Mouse (Mus musculus): ENCODE results near the gene 2310057M21Rik. TPM values are rescaled to one million over a fixed set of nuclear protein-coding genes. Genes with fewer than 3 reads are reported as not detected.

2310057M21Rik gene
- polyA plus RNA-seq, 1 experiment from 2014 or later: 21.9 TPM

GRCm38 (mm10) chr7:131371880-131372651, 9.5 kb upstream of the 2310057M21Rik start:
- H3K27ac ChIP-seq (replicated peaks; ENCODE audit: low read depth, low read length): no peak overlapping the region
- H3K4me3 ChIP-seq (ENCODE audit: low read depth, low read length): peak overlapping the region; percentile 83
- H3K27me3 ChIP-seq (replicated peaks; ENCODE audit: control insufficient read depth, insufficient read depth, low read length): no peaks in the 10 kb centered on the region
- 74% methylated on average over 9 of the region's 9 CpGs for WGBS
- H3K4me1 ChIP-seq (ENCODE audit: control insufficient read depth, insufficient read depth, low read length): peaks cover 9% of the 10 kb centered on the region
- ATAC-seq (ENCODE audit: low read depth) (no peak), DNase-seq (ENCODE audit: low spot score) (peak; percentile 12)
- peak overlapping the region; percentile 69 for H3K4me2 ChIP-seq (ENCODE audit: low read depth, low read length)
- peak overlapping the region; percentile 92 for H3K9ac ChIP-seq (ENCODE audit: low read depth, low read length)
- no peaks in the 10 kb centered on the region for H3K9me3 ChIP-seq (ENCODE audit: control insufficient read depth, low read length)
- peaks cover 7% of the 10 kb centered on the region; the same call in 1 of the 2 replicates for H3K36me3 ChIP-seq (ENCODE audit: control insufficient read depth, insufficient read depth, low read length)

DNA sequence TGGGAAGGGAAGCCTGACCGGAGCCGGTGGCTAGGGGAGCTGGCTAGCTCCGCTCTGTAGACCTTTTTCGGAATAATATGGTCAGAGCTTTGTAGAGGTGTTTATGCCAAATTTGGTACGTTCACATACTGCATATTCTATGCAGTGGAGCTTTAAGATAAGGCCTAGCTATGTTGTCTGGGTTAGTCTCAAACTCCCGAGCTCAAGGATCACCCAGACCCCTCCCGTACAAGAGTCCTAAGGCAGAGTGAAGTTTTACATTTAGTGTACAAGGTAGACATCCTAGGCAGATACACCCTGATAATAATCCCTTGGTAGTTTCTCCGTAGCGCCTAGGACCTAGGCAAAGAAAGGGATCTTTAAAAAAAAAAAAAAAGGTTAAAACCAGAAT, 8.9 kb upstream of the 2310057M21Rik start:
- DNase-seq (ENCODE audit: low spot score) (no peak), ATAC-seq (ENCODE audit: low read depth) (no peak)
- Histone ChIP-seq H3K27me3 (replicated peaks; ENCODE audit: control insufficient read depth, insufficient read depth, low read length) (no peaks in the 10 kb centered on the region), H3K4me1 (ENCODE audit: control insufficient read depth, insufficient read depth, low read length) (peaks cover 9% of the 10 kb centered on the region), H3K9ac (ENCODE audit: low read depth, low read length) (peak overlapping the region; percentile 92), H3K4me3 (ENCODE audit: low read depth, low read length) (peak overlapping the region; percentile 83), H3K9me3 (ENCODE audit: control insufficient read depth, low read length) (no peaks in the 10 kb centered on the region), H3K4me2 (ENCODE audit: low read depth, low read length) (peak overlapping the region; percentile 69), H3K36me3 (ENCODE audit: control insufficient read depth, insufficient read depth, low read length) (peaks cover 7% of the 10 kb centered on the region; the same call in 1 of the 2 replicates), H3K27ac (replicated peaks; ENCODE audit: low read depth, low read length) (peak overlapping the region; percentile 92)
- 6% methylated on average over 9 of the region's 9 CpGs for WGBS

DNA sequence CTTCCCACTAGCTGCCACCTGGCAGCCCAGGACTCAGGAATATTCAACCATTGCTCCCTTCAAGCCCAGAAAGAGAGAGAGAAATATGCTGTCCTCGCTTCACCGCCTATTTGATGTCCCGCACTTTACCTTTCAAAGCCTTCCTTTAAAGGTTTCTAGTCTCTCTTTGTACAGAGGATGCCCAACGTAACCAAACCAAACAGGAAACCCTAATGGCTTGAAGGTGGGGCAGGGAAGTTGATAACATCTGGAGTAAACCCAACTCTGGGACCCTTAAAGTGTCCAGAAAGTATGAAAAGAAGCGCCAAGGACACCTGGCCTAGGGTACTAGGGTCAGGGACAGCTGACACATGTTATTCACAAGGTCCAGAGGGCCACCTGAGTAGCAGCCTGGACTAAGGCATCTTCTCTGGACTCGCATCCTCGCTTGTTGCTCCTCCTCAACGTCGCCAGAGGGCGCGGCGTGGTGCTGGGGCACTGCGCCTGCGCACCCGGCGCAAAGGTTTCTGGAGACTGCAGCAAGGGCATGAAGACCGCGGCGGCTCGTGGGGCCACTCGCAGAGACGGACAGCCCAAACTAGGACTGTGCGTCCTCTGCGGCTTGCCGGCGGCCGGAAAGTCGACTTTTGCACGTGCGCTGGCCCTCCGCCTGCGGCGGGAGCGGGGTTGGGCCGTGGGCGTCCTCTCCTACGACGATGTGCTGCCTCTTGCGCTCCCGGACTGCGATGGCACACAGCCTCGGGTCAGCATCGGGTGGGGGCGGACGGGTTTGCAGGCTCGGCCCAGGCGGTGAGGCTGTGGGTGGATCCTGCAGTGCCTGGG, 8.3 kb upstream of the 2310057M21Rik start, which contains the start of gene Pstk:
Gene Pstk (plus strand): TSS at position 494 of the 822 bp plus-strand sequence.
- Histone ChIP-seq H3K4me1 (ENCODE audit: control insufficient read depth, insufficient read depth, low read length) (peaks cover 9% of the 10 kb centered on the region), H3K4me2 (ENCODE audit: low read depth, low read length) (peak within 1 kb of the TSS; percentile 69), H3K36me3 (ENCODE audit: control insufficient read depth, insufficient read depth, low read length) (peaks cover 7% of the 10 kb centered on the region; the same call in 1 of the 2 replicates), H3K4me3 (ENCODE audit: low read depth, low read length) (peak within 1 kb of the TSS; percentile 83), H3K9ac (ENCODE audit: low read depth, low read length) (peak within 1 kb of the TSS; percentile 92), H3K27ac (replicated peaks; ENCODE audit: low read depth, low read length) (peak within 1 kb of the TSS; percentile 92), H3K9me3 (ENCODE audit: control insufficient read depth, low read length) (no peaks in the 10 kb centered on the region), H3K27me3 (replicated peaks; ENCODE audit: control insufficient read depth, insufficient read depth, low read length) (no peaks in the 10 kb centered on the region)
- 4% methylated on average over 47 of the region's 47 CpGs for whole genome bisulfite sequencing
- DNase-seq (ENCODE audit: low spot score) (peak; percentile 93), ATAC-seq (ENCODE audit: low read depth) (peak; percentile 95)

GRCm38 (mm10) chr7:131364131-131364530, 1.6 kb upstream of the 2310057M21Rik start:
- Histone ChIP-seq H3K4me1 (ENCODE audit: control insufficient read depth, insufficient read depth, low read length) (peaks cover 12% of the 10 kb centered on the region), H3K27me3 (replicated peaks; ENCODE audit: control insufficient read depth, insufficient read depth, low read length) (no peaks in the 10 kb centered on the region), H3K9me3 (ENCODE audit: control insufficient read depth, low read length) (no peaks in the 10 kb centered on the region), H3K27ac (replicated peaks; ENCODE audit: low read depth, low read length) (no peak overlapping the region), H3K9ac (ENCODE audit: low read depth, low read length) (no peak overlapping the region), H3K4me2 (ENCODE audit: low read depth, low read length) (no peak overlapping the region), H3K36me3 (ENCODE audit: control insufficient read depth, insufficient read depth, low read length) (peaks cover 3% of the 10 kb centered on the region; the same call in 1 of the 2 replicates), H3K4me3 (ENCODE audit: low read depth, low read length) (no peak overlapping the region)
- 94% methylated on average over 8 of the region's 8 CpGs for WGBS
- DNase-seq (ENCODE audit: low spot score) (no peak), ATAC-seq (ENCODE audit: low read depth) (no peak)

DNA sequence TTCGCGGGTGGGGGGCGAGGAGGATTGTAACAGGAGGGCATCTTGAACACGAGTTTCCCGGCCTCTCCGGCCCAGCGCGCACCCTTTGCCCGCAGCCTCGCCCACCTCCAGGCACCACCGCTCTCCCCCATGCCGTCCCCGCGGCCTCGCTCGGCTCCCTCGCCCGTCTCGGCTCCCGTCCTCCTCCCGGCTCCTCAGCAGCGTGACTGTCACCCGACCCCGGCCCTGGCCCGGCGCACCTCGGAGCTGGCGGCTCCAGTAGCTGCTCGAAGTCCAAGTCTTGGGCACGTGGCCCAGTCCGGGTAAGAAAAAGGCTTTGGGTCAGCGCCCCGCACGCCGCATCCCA, 317 bp downstream of the 2310057M21Rik start:
- Histone ChIP-seq H3K36me3 (ENCODE audit: control insufficient read depth, insufficient read depth, low read length) (peaks cover 20% of the 10 kb centered on the region), H3K4me3 (ENCODE audit: low read depth, low read length) (peak overlapping the region; percentile 87), H3K4me1 (ENCODE audit: control insufficient read depth, insufficient read depth, low read length) (peaks cover 12% of the 10 kb centered on the region), H3K9ac (ENCODE audit: low read depth, low read length) (peak overlapping the region; percentile 92), H3K27ac (replicated peaks; ENCODE audit: low read depth, low read length) (peak overlapping the region; percentile 87), H3K4me2 (ENCODE audit: low read depth, low read length) (peak overlapping the region; percentile 81), H3K9me3 (ENCODE audit: control insufficient read depth, low read length) (no peaks in the 10 kb centered on the region), H3K27me3 (replicated peaks; ENCODE audit: control insufficient read depth, insufficient read depth, low read length) (no peaks in the 10 kb centered on the region)
- under 1% methylated on average over 34 of the region's 35 CpGs for WGBS
- DNase-seq (ENCODE audit: low spot score) (no peak), ATAC-seq (ENCODE audit: low read depth) (peak; percentile 77)

- 0 out of 2 replicates have a peak, but pooled peaks cover 2% of the 10 kb centered on the region for H3K4me1 ChIP-seq (ENCODE audit: control insufficient read depth, insufficient read depth, low read length)
- H3K27ac ChIP-seq (replicated peaks; ENCODE audit: low read depth, low read length): no peak overlapping the region
- no peak overlapping the region for H3K4me2 ChIP-seq (ENCODE audit: low read depth, low read length)
- WGBS: 96% methylated on average over 13 of the region's 13 CpGs
- no peaks in the 10 kb centered on the region for H3K9me3 ChIP-seq (ENCODE audit: control insufficient read depth, low read length)
- ATAC-seq (ENCODE audit: low read depth): no peak
- no peak for DNase-seq (ENCODE audit: low spot score)
- H3K4me3 ChIP-seq (ENCODE audit: low read depth, low read length): no peak overlapping the region
- no peaks in the 10 kb centered on the region for H3K27me3 ChIP-seq (replicated peaks; ENCODE audit: control insufficient read depth, insufficient read depth, low read length)
- no peak overlapping the region for H3K9ac ChIP-seq (ENCODE audit: low read depth, low read length)
- H3K36me3 ChIP-seq (ENCODE audit: control insufficient read depth, insufficient read depth, low read length): peaks cover 65% of the 10 kb centered on the region
These were observed 6.5 kb downstream of the 2310057M21Rik start for GRCm38 (mm10) chr7:131356105-131356504.

DNA sequence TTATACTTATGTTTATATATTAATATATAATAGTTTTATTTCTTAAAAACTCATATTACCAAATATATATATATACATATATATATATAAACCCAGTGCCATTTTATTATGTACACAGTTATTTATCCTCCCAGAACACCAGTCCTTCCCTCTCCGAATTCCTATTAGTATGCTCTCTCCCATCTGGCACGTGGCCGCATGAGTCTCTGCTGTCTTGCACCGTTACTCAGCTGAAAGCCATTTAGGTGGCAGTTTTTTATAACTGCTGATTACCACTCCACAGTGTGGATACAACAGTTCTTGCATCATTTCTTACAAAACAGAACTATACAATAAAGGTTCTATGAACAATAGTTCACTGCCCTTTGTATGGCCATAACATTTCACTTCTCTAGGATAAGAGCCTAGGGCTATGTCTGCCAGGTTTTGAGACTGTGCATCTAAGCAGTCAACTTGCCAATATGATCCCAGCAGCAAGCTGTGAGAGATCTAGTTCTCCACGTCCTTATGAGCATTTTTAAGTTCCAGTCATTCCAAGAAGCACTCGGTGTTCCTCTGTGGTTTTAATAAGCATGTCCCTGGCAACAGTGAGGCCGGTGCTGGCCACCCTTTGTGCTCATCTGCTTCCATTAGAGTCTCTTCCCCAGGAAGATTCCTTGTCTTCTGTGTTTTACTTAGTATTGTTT, 16.6 kb downstream of the 2310057M21Rik start:
- Histone ChIP-seq H3K4me2 (ENCODE audit: low read depth, low read length) (no peak overlapping the region), H3K9ac (ENCODE audit: low read depth, low read length) (no peak overlapping the region), H3K4me3 (ENCODE audit: low read depth, low read length) (no peak overlapping the region), H3K4me1 (ENCODE audit: control insufficient read depth, insufficient read depth, low read length) (no peaks in the 10 kb centered on the region), H3K27me3 (replicated peaks; ENCODE audit: control insufficient read depth, insufficient read depth, low read length) (no peaks in the 10 kb centered on the region), H3K27ac (replicated peaks; ENCODE audit: low read depth, low read length) (no peak overlapping the region), H3K36me3 (ENCODE audit: control insufficient read depth, insufficient read depth, low read length) (peaks cover 75% of the 10 kb centered on the region), H3K9me3 (ENCODE audit: control insufficient read depth, low read length) (no peaks in the 10 kb centered on the region)
- DNase-seq (ENCODE audit: low spot score) (no peak), ATAC-seq (ENCODE audit: low read depth) (no peak)
- 77% methylated on average over 7 of the region's 7 CpGs for WGBS

DNA sequence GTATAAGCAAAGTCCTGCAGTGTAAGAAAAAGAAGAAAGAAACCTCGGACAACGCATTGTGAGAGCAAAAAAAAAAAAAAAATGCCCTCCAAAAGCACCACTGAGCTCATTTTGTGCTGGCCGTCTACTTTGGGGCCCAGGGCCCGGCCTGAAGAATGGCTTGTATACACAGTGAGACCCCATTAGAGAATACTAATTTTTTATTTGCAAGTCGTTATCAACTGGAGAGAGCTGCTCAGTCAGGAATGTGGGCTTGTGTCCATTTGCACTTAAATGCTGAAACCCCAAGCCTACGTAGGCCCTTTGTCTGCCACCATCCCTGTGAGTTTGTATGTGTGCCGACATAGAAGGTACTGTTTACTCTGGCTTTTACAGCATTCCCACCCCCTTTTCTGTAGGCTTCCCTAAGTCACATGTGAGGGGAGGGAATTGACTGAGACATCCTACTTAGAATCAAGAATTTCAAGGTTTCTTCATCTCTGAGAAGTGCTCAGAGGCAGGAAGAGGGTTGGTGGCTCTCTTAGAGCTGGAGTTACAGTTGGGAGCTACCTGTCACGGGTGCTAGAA, 25.0 kb downstream of the 2310057M21Rik start:
- Histone ChIP-seq H3K4me3 (ENCODE audit: low read depth, low read length) (no peak overlapping the region), H3K27me3 (replicated peaks; ENCODE audit: control insufficient read depth, insufficient read depth, low read length) (no peaks in the 10 kb centered on the region), H3K27ac (replicated peaks; ENCODE audit: low read depth, low read length) (no peak overlapping the region), H3K9me3 (ENCODE audit: control insufficient read depth, low read length) (no peaks in the 10 kb centered on the region), H3K9ac (ENCODE audit: low read depth, low read length) (no peak overlapping the region), H3K36me3 (ENCODE audit: control insufficient read depth, insufficient read depth, low read length) (peaks cover 22% of the 10 kb centered on the region), H3K4me1 (ENCODE audit: control insufficient read depth, insufficient read depth, low read length) (no peaks in the 10 kb centered on the region), H3K4me2 (ENCODE audit: low read depth, low read length) (no peak overlapping the region)
- no peak for ATAC-seq (ENCODE audit: low read depth)
- WGBS: 59% methylated on average over 8 of the region's 8 CpGs
- no peak for DNase-seq (ENCODE audit: low spot score)

All from embryonic facial prominence, embryonic 14.5 days (tissue).